Mouse (Mus musculus) adrenal gland, adult 2 months (tissue): ENCODE data around the gene Sox5. TPM values are rescaled to one million over a fixed set of nuclear protein-coding genes. Genes with fewer than 3 reads are reported as not detected.
A peak's percentile ranks its signal among the peaks of the same experiment; 100 is the strongest.
"Not testable (repeated sequence)": the region's sequence is repeated elsewhere in the genome, so short reads cannot be mapped to it uniquely, and the experiment has no call there.

Source experiments
- DNase-seq: peaks from one replicate; pipeline ENCODE4 v3.0.0; 2021
- polyA plus RNA-seq: library from polyadenylated mRNA; depleted of rRNA; stranded (reverse); fragments of >200 nt; gene quantifications from 2 replicates; pipeline ENCODE4 v1.2.3, GENCODE M21; 2012
- total RNA-seq, 2 experiments: library from RNA; stranded (reverse); gene quantifications; 2 replicates each; pipeline ENCODE4 v1.2.3; 2021

Gene Sox5
- total and polyA plus RNA-seq, 3 experiments = 4.2 to 17.4 (median 17.1) TPM

GRCm38 (mm10) chr6:144183087-144183486 lies 598.7 kb downstream of the Sox5 start:
- DNase-seq = no peak

GRCm38 (mm10) chr6:144182429-144182828 lies 599.3 kb downstream of the Sox5 start:
- DNase-seq = not testable (repeated sequence)

- no peak for DNase-seq
Observed at GRCm38 (mm10) chr6:144181083-144181866, 600.5 kb downstream of the Sox5 start.

GRCm38 (mm10) chr6:144179111-144179510 lies 602.7 kb downstream of the Sox5 start:
- DNase-seq = no peak

- DNase-seq = no peak
Observed at GRCm38 (mm10) chr6:144176674-144177073, 605.1 kb downstream of the Sox5 start.

- DNase-seq = no peak
Observed at GRCm38 (mm10) chr6:144175590-144175989, 606.2 kb downstream of the Sox5 start.

GRCm38 (mm10) chr6:144170541-144170940 lies 611.2 kb downstream of the Sox5 start:
- DNase-seq = no peak

GRCm38 (mm10) chr6:144169791-144170190 lies 612.0 kb downstream of the Sox5 start:
- no peak for DNase-seq

GRCm38 (mm10) chr6:144168696-144169476 lies 612.9 kb downstream of the Sox5 start:
- no peak for DNase-seq

GRCm38 (mm10) chr6:144167058-144167457 lies 614.7 kb downstream of the Sox5 start:
- DNase-seq = no peak

- no peak for DNase-seq
Observed at GRCm38 (mm10) chr6:144166651-144167050, 615.1 kb downstream of the Sox5 start.

GRCm38 (mm10) chr6:144166104-144166503 lies 615.7 kb downstream of the Sox5 start:
- DNase-seq = no peak

- no peak for DNase-seq
Observed at GRCm38 (mm10) chr6:144163501-144163900, 618.3 kb downstream of the Sox5 start.

- no peak for DNase-seq
Observed at GRCm38 (mm10) chr6:144158637-144159036, 623.1 kb downstream of the Sox5 start.

GRCm38 (mm10) chr6:144154892-144155424 lies 626.8 kb downstream of the Sox5 start:
- no peak for DNase-seq

- no peak for DNase-seq
Observed at GRCm38 (mm10) chr6:144151957-144152356, 629.8 kb downstream of the Sox5 start.

- DNase-seq = peak; percentile 28
Observed at GRCm38 (mm10) chr6:144151075-144151474, 630.7 kb downstream of the Sox5 start.

GRCm38 (mm10) chr6:144137397-144137796 lies 644.4 kb downstream of the Sox5 start:
- DNase-seq = no peak

- DNase-seq = no peak
Observed at GRCm38 (mm10) chr6:144136894-144137293, 644.9 kb downstream of the Sox5 start.

GRCm38 (mm10) chr6:144129927-144130326 lies 651.9 kb downstream of the Sox5 start:
- no peak for DNase-seq

GRCm38 (mm10) chr6:144119961-144120360 lies 661.8 kb downstream of the Sox5 start:
- no peak for DNase-seq

GRCm38 (mm10) chr6:144116646-144117045 lies 665.1 kb downstream of the Sox5 start:
- DNase-seq = peak; percentile 17

- DNase-seq = no peak
Observed at GRCm38 (mm10) chr6:144111561-144111960, 670.2 kb downstream of the Sox5 start.
